Mouse (Mus musculus) lung, postnatal 0 days (tissue): ENCODE measurements around the gene Zmym1. TPM values are rescaled to one million over a fixed set of nuclear protein-coding genes. Genes with fewer than 3 reads are reported as not detected.
A peak's percentile ranks its signal among the peaks of the same experiment; 100 is the strongest.

Source experiments
- ATAC-seq: fragments of 200-750 bp; cut with Nextera tagmentation; 2 replicates; pipeline ENCODE4 v1.8.0; 2017; ENCODE audit warnings: moderate library complexity
- DNase-seq: peaks from one replicate; pipeline ENCODE4 v3.0.0-alpha.2; 2016; ENCODE audit warnings: low spot score
- H3K27ac ChIP-seq: fragments of 300-500 bp; sonication (generic); 2 replicates; pipeline ENCODE4 v1.5.1; 2014; ENCODE audit warnings: antibody characterized with exemption, mild to moderate bottlenecking, low read length, mixed read lengths
- H3K27me3 ChIP-seq: fragments of 300-500 bp; sonication (generic); replicated peaks from 2 replicates; pipeline ENCODE4 v1.6.1; 2014; ENCODE audit warnings: low read length, mixed read lengths; ENCODE audit not compliant: insufficient read depth
- H3K36me3 ChIP-seq: fragments of 300-500 bp; sonication (generic); 2 replicates; pipeline ENCODE4 v1.6.1; 2014; ENCODE audit warnings: low read length, mixed read lengths; ENCODE audit not compliant: insufficient read depth
- H3K4me1 ChIP-seq: fragments of 300-500 bp; sonication (generic); 2 replicates; pipeline ENCODE4 v1.6.1; 2014; ENCODE audit warnings: antibody characterized with exemption, low read depth, low read length, mixed read lengths; ENCODE audit not compliant: insufficient read depth
- H3K4me2 ChIP-seq: fragments of 300-500 bp; sonication (generic); replicated peaks from 2 replicates; pipeline ENCODE4 v1.6.1; 2014; ENCODE audit warnings: low read depth, mild to moderate bottlenecking, low read length, moderate library complexity, mixed read lengths
- H3K4me3 ChIP-seq: fragments of 300-500 bp; sonication (generic); 2 replicates; pipeline ENCODE4 v1.5.1; 2014; ENCODE audit warnings: low read depth, low read length
- H3K9ac ChIP-seq: fragments of 300-500 bp; sonication (generic); replicated peaks from 2 replicates; pipeline ENCODE4 v1.6.1; 2014; ENCODE audit warnings: low read depth, mild to moderate bottlenecking
- H3K9me3 ChIP-seq: fragments of 300-500 bp; sonication (generic); 2 replicates; pipeline ENCODE4 v1.6.1; 2016; ENCODE audit warnings: low read length, mixed read lengths
- CTCF ChIP-seq: IDR thresholded peaks from 2 replicates; pipeline ENCODE4 v1.5.1; 2016; ENCODE audit warnings: antibody characterized with exemption, mild to moderate bottlenecking
- EP300 ChIP-seq: IDR thresholded peaks from 2 replicates; pipeline ENCODE4 v1.6.1; 2016; ENCODE audit warnings: antibody characterized with exemption, mild to moderate bottlenecking, control low read depth
- WGBS: fragments of 180-500 bp; shearing (Covaris S2); extraction: QIAGEN DNeasy Blood & Tissue Kit; methylation state at CpG from one replicate; pipeline ENCODE4 v1.1.7; 2014; 5-methylcytosine and 5-hydroxymethylcytosine counted together
- polyA plus RNA-seq: library from polyadenylated mRNA; unstranded; fragments of >200 nt; fragmentation: Nextera tagmentation; extraction: Ambion mirVana; gene quantifications from 2 replicates; pipeline ENCODE4 v1.2.1, GENCODE M21; 2015

Zmym1 gene
- polyA plus RNA-seq, 1 experiment from 2014 or later = 6.4 TPM

- Histone ChIP-seq H3K4me2 (no peak overlapping the region), H3K36me3 (0 out of 2 replicates have a peak, but pooled peaks cover 5% of the 10 kb centered on the region), H3K27me3 (no peaks in the 10 kb centered on the region), H3K27ac (no peak overlapping the region), H3K9me3 (no peaks in the 10 kb centered on the region), H3K9ac (no peak overlapping the region), H3K4me1 (no peaks in the 10 kb centered on the region), H3K4me3 (no peak overlapping the region)
- TF ChIP-seq CTCF = no peak
- TF ChIP-seq EP300 = no peak
- WGBS = 84% methylated on average over 1 of the region's 1 CpGs
- ATAC-seq (no peak), DNase-seq (no peak)
Observed at GRCm38 (mm10) chr4:127085761-127086160, 24.8 kb upstream of the Zmym1 start.

DNA sequence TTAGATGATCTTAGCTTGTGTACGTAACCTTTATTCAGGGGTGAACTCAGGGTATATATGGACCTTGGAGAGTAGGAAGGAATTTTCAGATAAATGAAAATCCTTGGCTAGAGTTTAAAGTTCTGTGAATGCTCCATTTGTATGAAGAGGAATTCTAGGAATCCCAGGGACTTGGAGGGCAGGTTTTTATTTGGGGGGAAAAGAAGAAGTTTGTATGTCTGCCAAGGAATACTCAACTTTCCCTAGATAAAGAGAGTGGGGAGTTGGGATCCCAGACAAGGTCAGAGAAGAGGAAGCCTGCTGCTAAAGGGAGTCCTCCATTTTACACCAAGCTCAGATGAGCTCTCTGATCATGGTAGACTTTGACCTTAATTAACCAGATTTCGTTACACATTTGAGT, 22.2 kb upstream of the Zmym1 start:
- H3K4me1 ChIP-seq = peaks cover under 1% of the 10 kb centered on the region; the same call in 1 of the 2 replicates
- H3K36me3 ChIP-seq = 0 out of 2 replicates have a peak, but pooled peaks cover under 1% of the 10 kb centered on the region
- no peak overlapping the region for H3K4me3 ChIP-seq
- no peak for TF ChIP-seq CTCF
- TF ChIP-seq EP300 = no peak
- DNase-seq (no peak), ATAC-seq (no peak)
- H3K27ac ChIP-seq = no peak overlapping the region
- no peak overlapping the region for H3K9ac ChIP-seq
- 77% methylated on average over 2 of the region's 2 CpGs for WGBS
- H3K9me3 ChIP-seq = no peaks in the 10 kb centered on the region
- H3K27me3 ChIP-seq = no peaks in the 10 kb centered on the region
- no peak overlapping the region for H3K4me2 ChIP-seq

DNA sequence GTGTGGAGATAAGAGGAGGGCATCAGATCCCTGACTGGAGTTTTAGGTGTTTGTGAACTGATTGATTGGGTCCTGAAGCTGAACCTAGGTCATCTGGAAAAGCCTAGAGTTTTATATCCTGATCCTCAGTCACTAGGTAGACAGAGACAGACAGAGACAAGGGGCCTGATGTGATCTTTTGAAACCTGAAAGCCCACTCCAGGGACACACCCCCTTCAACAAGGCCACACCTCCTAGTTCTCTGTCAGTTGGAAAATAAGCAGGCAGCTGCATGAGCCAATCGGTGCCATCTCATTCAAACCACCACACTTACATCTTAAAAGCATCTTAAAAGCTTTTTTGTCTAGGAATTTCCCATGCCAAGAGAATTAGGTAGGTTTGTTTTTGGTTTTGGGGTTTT, 19.9 kb upstream of the Zmym1 start:
- H3K4me1 ChIP-seq = peaks cover 7% of the 10 kb centered on the region
- DNase-seq (no peak), ATAC-seq (no peak)
- no peak overlapping the region for H3K9ac ChIP-seq
- H3K36me3 ChIP-seq = no peaks in the 10 kb centered on the region
- TF ChIP-seq CTCF = no peak
- no peak for TF ChIP-seq EP300
- H3K27me3 ChIP-seq = no peaks in the 10 kb centered on the region
- 48% methylated on average over 1 of the region's 1 CpGs for WGBS
- no peak overlapping the region for H3K4me3 ChIP-seq
- no peak overlapping the region for H3K4me2 ChIP-seq
- no peak overlapping the region for H3K27ac ChIP-seq
- no peaks in the 10 kb centered on the region for H3K9me3 ChIP-seq

GRCm38 (mm10) chr4:127076875-127077548, 16.1 kb upstream of the Zmym1 start, which contains the start of gene Zmym6:
Zmym6 (plus strand) TSS chr4:127077383.
- TF ChIP-seq CTCF = peak; percentile 37; the same call in 1 of the 2 replicates
- TF ChIP-seq EP300 = peak; percentile 64; the same call in 1 of the 2 replicates
- Histone ChIP-seq H3K36me3 (no peaks in the 10 kb centered on the region), H3K4me2 (peak within 1 kb of the TSS; percentile 60), H3K4me3 (peak within 1 kb of the TSS; percentile 47), H3K27ac (peak within 1 kb of the TSS; percentile 86), H3K9me3 (no peaks in the 10 kb centered on the region), H3K4me1 (peaks cover 7% of the 10 kb centered on the region), H3K9ac (peak within 1 kb of the TSS; percentile 30), H3K27me3 (no peaks in the 10 kb centered on the region)
- peak; percentile 98 for ATAC-seq
- WGBS = 2% methylated on average over 46 of the region's 46 CpGs
- peak; percentile 98 for DNase-seq

- WGBS = 65% methylated on average over 1 of the region's 1 CpGs
- Histone ChIP-seq H3K4me2 (no peak overlapping the region), H3K4me3 (no peak overlapping the region), H3K4me1 (peaks cover 7% of the 10 kb centered on the region), H3K36me3 (no peaks in the 10 kb centered on the region), H3K27ac (no peak overlapping the region), H3K27me3 (no peaks in the 10 kb centered on the region), H3K9me3 (no peaks in the 10 kb centered on the region), H3K9ac (no peak overlapping the region)
- no peak for DNase-seq
- no peak for ATAC-seq
- TF ChIP-seq EP300 = no peak
- TF ChIP-seq CTCF = no peak
Observed at GRCm38 (mm10) chr4:127074915-127075314, 14.0 kb upstream of the Zmym1 start.

DNA sequence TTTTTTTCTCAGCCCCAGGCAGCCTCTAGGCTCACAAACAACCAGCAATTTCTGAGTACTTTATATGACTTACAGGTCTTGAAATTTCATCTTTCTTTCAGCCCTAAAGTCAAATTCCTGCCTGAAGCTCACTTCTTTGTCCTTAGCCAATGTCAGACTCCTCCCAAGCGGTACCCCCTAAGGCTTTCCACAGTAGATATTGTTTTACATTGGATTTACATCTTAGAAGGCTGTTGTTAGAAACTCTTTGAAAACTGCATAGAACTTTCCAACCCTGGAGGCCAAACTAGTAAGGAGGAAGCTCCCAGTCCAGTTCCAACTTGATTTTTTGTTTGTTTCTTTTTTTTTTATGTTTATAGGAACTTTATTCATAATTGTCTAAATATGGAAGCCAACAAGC, 3.1 kb upstream of the Zmym1 start:
- no peak for DNase-seq
- Histone ChIP-seq H3K9me3 (no peaks in the 10 kb centered on the region), H3K27ac (no peak overlapping the region), H3K27me3 (no peaks in the 10 kb centered on the region), H3K9ac (no peak overlapping the region), H3K36me3 (no peaks in the 10 kb centered on the region), H3K4me1 (no peaks in the 10 kb centered on the region), H3K4me3 (no peak overlapping the region), H3K4me2 (no peak overlapping the region)
- ATAC-seq = no peak
- WGBS = 42% methylated on average over 1 of the region's 1 CpGs
- TF ChIP-seq EP300 (no peak), CTCF (no peak)
